Mouse (Mus musculus): ENCODE data around the gene Olfr691. TPM values are rescaled to one million over a fixed set of nuclear protein-coding genes. Genes with fewer than 3 reads are reported as not detected.
"Not testable (repeated sequence)": the region's sequence is repeated elsewhere in the genome, so short reads cannot be mapped to it uniquely, and the experiment has no call there.

Olfr691 gene
- polyA plus RNA-seq, 1 experiment: 0.93 TPM

- Histone ChIP-seq H3K4me1 (ENCODE audit: control insufficient read depth, insufficient read depth, low read length) (no peaks in the 10 kb centered on the region), H3K27ac (ENCODE audit: control insufficient read depth, insufficient read depth, low read depth, low read length) (no peak overlapping the region), H3K4me3 (ENCODE audit: control insufficient read depth, low read depth, low read length) (no peak overlapping the region), H3K36me3 (ENCODE audit: control insufficient read depth, insufficient read depth, low read length) (no peaks in the 10 kb centered on the region), H3K27me3 (ENCODE audit: control insufficient read depth, insufficient read depth, low read length) (no peaks in the 10 kb centered on the region)
- TF ChIP-seq CTCF (IDR thresholded peaks at IDR 0.05; ENCODE audit: control insufficient read depth, insufficient read depth, insufficient replicate concordance, low read depth, low read length): no peak
- TF ChIP-seq POLR2A (IDR thresholded peaks at IDR 0.05; ENCODE audit: control insufficient read depth, low read depth, low read length): no peak
These were observed 30.8 kb upstream of the Olfr691 start for GRCm38 (mm10) chr7:105372912-105373311.

- Histone ChIP-seq H3K27ac (ENCODE audit: control insufficient read depth, insufficient read depth, low read depth, low read length) (no peak overlapping the region), H3K36me3 (ENCODE audit: control insufficient read depth, insufficient read depth, low read length) (no peaks in the 10 kb centered on the region), H3K4me3 (ENCODE audit: control insufficient read depth, low read depth, low read length) (no peak overlapping the region), H3K4me1 (ENCODE audit: control insufficient read depth, insufficient read depth, low read length) (no peaks in the 10 kb centered on the region), H3K27me3 (ENCODE audit: control insufficient read depth, insufficient read depth, low read length) (no peaks in the 10 kb centered on the region)
- TF ChIP-seq POLR2A (IDR thresholded peaks at IDR 0.05; ENCODE audit: control insufficient read depth, low read depth, low read length) (no peak), CTCF (IDR thresholded peaks at IDR 0.05; ENCODE audit: control insufficient read depth, insufficient read depth, insufficient replicate concordance, low read depth, low read length) (no peak)
These were observed 26.5 kb upstream of the Olfr691 start for GRCm38 (mm10) chr7:105368521-105368920.

- no peak within 1 kb of the TSS for H3K27ac ChIP-seq (ENCODE audit: control insufficient read depth, insufficient read depth, low read depth, low read length)
- no peak for TF ChIP-seq POLR2A (IDR thresholded peaks at IDR 0.05; ENCODE audit: control insufficient read depth, low read depth, low read length)
- TF ChIP-seq CTCF (IDR thresholded peaks at IDR 0.05; ENCODE audit: control insufficient read depth, insufficient read depth, insufficient replicate concordance, low read depth, low read length): no peak
- H3K36me3 ChIP-seq (ENCODE audit: control insufficient read depth, insufficient read depth, low read length): no peaks in the 10 kb centered on the region
- no peaks in the 10 kb centered on the region for H3K27me3 ChIP-seq (ENCODE audit: control insufficient read depth, insufficient read depth, low read length)
- no peak within 1 kb of the TSS for H3K4me3 ChIP-seq (ENCODE audit: control insufficient read depth, low read depth, low read length)
- no peaks in the 10 kb centered on the region for H3K4me1 ChIP-seq (ENCODE audit: control insufficient read depth, insufficient read depth, low read length)
These were observed 25.9 kb upstream of the Olfr691 start, which contains the start of gene Olfr692 for GRCm38 (mm10) chr7:105367930-105368329. Gene Olfr692, plus strand, starts transcription at chr7:105368230.

DNA sequence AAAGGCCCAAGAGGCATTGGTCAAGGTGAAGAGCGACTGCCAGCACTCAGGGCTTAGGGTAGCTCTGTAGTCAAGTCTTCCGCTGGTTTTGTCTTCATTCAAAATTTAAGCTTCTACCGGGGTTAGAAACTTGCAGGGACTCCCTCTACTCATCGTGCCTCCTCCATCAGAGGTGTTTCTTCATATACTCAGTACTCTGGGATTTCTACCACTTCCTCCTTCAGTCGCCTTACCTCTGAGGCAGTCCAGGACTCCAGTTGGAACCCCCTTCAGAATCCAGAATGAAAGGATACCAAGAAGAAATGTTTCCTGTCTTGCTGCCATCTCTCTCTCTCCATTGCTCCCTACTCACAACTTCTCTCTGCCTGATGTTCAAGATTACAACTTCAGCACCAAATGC, 25.2 kb upstream of the Olfr691 start:
- Histone ChIP-seq H3K36me3 (ENCODE audit: control insufficient read depth, insufficient read depth, low read length) (no peaks in the 10 kb centered on the region), H3K4me1 (ENCODE audit: control insufficient read depth, insufficient read depth, low read length) (no peaks in the 10 kb centered on the region), H3K4me3 (ENCODE audit: control insufficient read depth, low read depth, low read length) (no peak overlapping the region), H3K27me3 (ENCODE audit: control insufficient read depth, insufficient read depth, low read length) (no peaks in the 10 kb centered on the region), H3K27ac (ENCODE audit: control insufficient read depth, insufficient read depth, low read depth, low read length) (no peak overlapping the region)
- TF ChIP-seq POLR2A (IDR thresholded peaks at IDR 0.05; ENCODE audit: control insufficient read depth, low read depth, low read length) (no peak), CTCF (IDR thresholded peaks at IDR 0.05; ENCODE audit: control insufficient read depth, insufficient read depth, insufficient replicate concordance, low read depth, low read length) (no peak)

- TF ChIP-seq CTCF (IDR thresholded peaks at IDR 0.05; ENCODE audit: control insufficient read depth, insufficient read depth, insufficient replicate concordance, low read depth, low read length) (no peak), POLR2A (IDR thresholded peaks at IDR 0.05; ENCODE audit: control insufficient read depth, low read depth, low read length) (no peak)
- Histone ChIP-seq H3K36me3 (ENCODE audit: control insufficient read depth, insufficient read depth, low read length) (no peaks in the 10 kb centered on the region), H3K27me3 (ENCODE audit: control insufficient read depth, insufficient read depth, low read length) (no peaks in the 10 kb centered on the region), H3K27ac (ENCODE audit: control insufficient read depth, insufficient read depth, low read depth, low read length) (no peak overlapping the region), H3K4me1 (ENCODE audit: control insufficient read depth, insufficient read depth, low read length) (no peaks in the 10 kb centered on the region), H3K4me3 (ENCODE audit: control insufficient read depth, low read depth, low read length) (no peak overlapping the region)
These were observed 19.6 kb upstream of the Olfr691 start for GRCm38 (mm10) chr7:105361713-105362112.

- not testable (repeated sequence) for H3K4me1 ChIP-seq (ENCODE audit: control insufficient read depth, insufficient read depth, low read length); H3K27me3 ChIP-seq (ENCODE audit: control insufficient read depth, insufficient read depth, low read length); H3K4me3 ChIP-seq (ENCODE audit: control insufficient read depth, low read depth, low read length); H3K36me3 ChIP-seq (ENCODE audit: control insufficient read depth, insufficient read depth, low read length); H3K27ac ChIP-seq (ENCODE audit: control insufficient read depth, insufficient read depth, low read depth, low read length)
These were observed 14.4 kb upstream of the Olfr691 start for GRCm38 (mm10) chr7:105356487-105356886.

GRCm38 (mm10) chr7:105356064-105356463, 14.0 kb upstream of the Olfr691 start:
- H3K4me3 ChIP-seq (ENCODE audit: control insufficient read depth, low read depth, low read length); H3K36me3 ChIP-seq (ENCODE audit: control insufficient read depth, insufficient read depth, low read length); H3K27ac ChIP-seq (ENCODE audit: control insufficient read depth, insufficient read depth, low read depth, low read length); H3K4me1 ChIP-seq (ENCODE audit: control insufficient read depth, insufficient read depth, low read length); H3K27me3 ChIP-seq (ENCODE audit: control insufficient read depth, insufficient read depth, low read length): not testable (repeated sequence)

DNA sequence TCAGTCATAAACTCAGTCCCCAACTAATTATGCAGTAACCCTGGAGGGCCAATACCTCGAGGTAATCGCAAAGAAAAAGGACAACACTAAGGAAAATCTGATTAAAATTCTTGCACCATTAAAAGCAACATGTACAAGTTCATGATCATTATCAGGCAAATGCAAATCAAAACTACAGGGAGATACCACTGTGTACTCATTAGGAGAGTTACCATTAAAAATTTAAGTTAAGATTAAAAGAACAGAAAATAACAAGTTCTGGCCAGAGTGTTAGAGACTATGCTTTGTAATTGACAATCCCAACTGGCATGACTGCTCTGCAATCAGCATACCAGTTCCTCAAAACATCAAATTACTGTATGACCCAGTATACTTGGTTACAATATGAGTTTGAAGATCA, 682 bp upstream of the Olfr691 start:
- Histone ChIP-seq H3K36me3 (ENCODE audit: control insufficient read depth, insufficient read depth, low read length) (no peaks in the 10 kb centered on the region), H3K27ac (ENCODE audit: control insufficient read depth, insufficient read depth, low read depth, low read length) (no peak overlapping the region)

More for the DNA sequence above, 682 bp upstream of the Olfr691 start:
- H3K27me3 ChIP-seq (ENCODE audit: control insufficient read depth, insufficient read depth, low read length): no peaks in the 10 kb centered on the region
- H3K4me1 ChIP-seq (ENCODE audit: control insufficient read depth, insufficient read depth, low read length): no peaks in the 10 kb centered on the region
- H3K4me3 ChIP-seq (ENCODE audit: control insufficient read depth, low read depth, low read length): no peak overlapping the region
- TF ChIP-seq POLR2A (IDR thresholded peaks at IDR 0.05; ENCODE audit: control insufficient read depth, low read depth, low read length): no peak
- no peak for TF ChIP-seq CTCF (IDR thresholded peaks at IDR 0.05; ENCODE audit: control insufficient read depth, insufficient read depth, insufficient replicate concordance, low read depth, low read length)
